Mouse (Mus musculus) small intestine, adult 2 months (tissue): ENCODE measurements around the gene Tekt5. TPM values are rescaled to one million over a fixed set of nuclear protein-coding genes. Genes with fewer than 3 reads are reported as not detected.
A peak's percentile ranks its signal among the peaks of the same experiment; 100 is the strongest.

Experiments used
- H3K27ac ChIP-seq: fragments of 200-500 bp; 2 replicates; pipeline ENCODE4 v1.5.1; 2012; ENCODE audit warnings: low read depth, low read length, control low read depth, inconsistent platforms; ENCODE audit not compliant: insufficient read depth
- H3K27me3 ChIP-seq: fragments of 200-500 bp; 2 replicates; pipeline ENCODE4 v1.6.1; 2012; ENCODE audit warnings: mild to moderate bottlenecking, moderate library complexity, low read length, inconsistent platforms; ENCODE audit not compliant: control insufficient read depth, insufficient read depth
- H3K36me3 ChIP-seq: fragments of 200-500 bp; 2 replicates; pipeline ENCODE4 v1.6.1; 2012; ENCODE audit warnings: mild to moderate bottlenecking, low read length, control low read depth, inconsistent platforms; ENCODE audit not compliant: control insufficient read depth, insufficient read depth
- H3K4me1 ChIP-seq: fragments of 200-500 bp; 2 replicates; pipeline ENCODE4 v1.6.1; 2012; ENCODE audit warnings: low read length, inconsistent platforms, mixed read lengths; ENCODE audit not compliant: control insufficient read depth, insufficient read depth, insufficient read length
- H3K4me3 ChIP-seq: fragments of 200-500 bp; 2 replicates; pipeline ENCODE4 v1.5.1; 2012; ENCODE audit warnings: low read depth, mild to moderate bottlenecking, control low read depth, inconsistent platforms, low read length, moderate library complexity
- CTCF ChIP-seq: fragments of 200-500 bp; IDR thresholded peaks from 2 replicates; pipeline ENCODE4 v1.5.1; 2012; ENCODE audit warnings: low read depth, mild to moderate bottlenecking, control low read depth, inconsistent platforms, low read length, moderate library complexity, mixed read lengths; ENCODE audit not compliant: insufficient replicate concordance, insufficient read length; ENCODE audit errors: extremely low read depth
- POLR2A ChIP-seq: fragments of 200-500 bp; IDR thresholded peaks from 2 replicates; pipeline ENCODE4 v1.6.1; 2012; ENCODE audit warnings: low read depth, mild to moderate bottlenecking, control low read depth, inconsistent platforms, low read length, moderate library complexity
- WGBS: fragments of 180-500 bp; shearing (Covaris S2); methylation state at CpG from one replicate; pipeline ENCODE4 v1.1.7; 2018; 5-methylcytosine and 5-hydroxymethylcytosine counted together
- polyA plus RNA-seq: library from polyadenylated mRNA; depleted of rRNA; stranded (reverse); fragments of >200 nt; gene quantifications from 2 replicates; pipeline ENCODE4 v1.2.3, GENCODE M21; 2012

Tekt5 gene
- polyA plus RNA-seq, 1 experiment, result 0.08 TPM

- Histone ChIP-seq H3K4me3 (no peak overlapping the region), H3K27ac (no peak overlapping the region), H3K27me3 (no peaks in the 10 kb centered on the region), H3K36me3 (no peaks in the 10 kb centered on the region), H3K4me1 (0 out of 2 replicates have a peak, but pooled peaks cover 1% of the 10 kb centered on the region)
- TF ChIP-seq POLR2A (no peak), CTCF (peak; percentile 95; the same call in 1 of the 2 replicates)
- WGBS, result 30% methylated on average over 7 of the region's 7 CpGs
Observed at GRCm38 (mm10) chr16:10399160-10399559, 3.9 kb upstream of the Tekt5 start.

- no peak for TF ChIP-seq POLR2A
- TF ChIP-seq CTCF, result no peak
- Histone ChIP-seq H3K4me3 (no peak overlapping the region), H3K27me3 (no peaks in the 10 kb centered on the region), H3K36me3 (no peaks in the 10 kb centered on the region), H3K4me1 (0 out of 2 replicates have a peak, but pooled peaks cover 1% of the 10 kb centered on the region), H3K27ac (no peak overlapping the region)
- WGBS, result 70% methylated on average over 5 of the region's 5 CpGs
Observed at GRCm38 (mm10) chr16:10398755-10399154, 3.5 kb upstream of the Tekt5 start.

DNA sequence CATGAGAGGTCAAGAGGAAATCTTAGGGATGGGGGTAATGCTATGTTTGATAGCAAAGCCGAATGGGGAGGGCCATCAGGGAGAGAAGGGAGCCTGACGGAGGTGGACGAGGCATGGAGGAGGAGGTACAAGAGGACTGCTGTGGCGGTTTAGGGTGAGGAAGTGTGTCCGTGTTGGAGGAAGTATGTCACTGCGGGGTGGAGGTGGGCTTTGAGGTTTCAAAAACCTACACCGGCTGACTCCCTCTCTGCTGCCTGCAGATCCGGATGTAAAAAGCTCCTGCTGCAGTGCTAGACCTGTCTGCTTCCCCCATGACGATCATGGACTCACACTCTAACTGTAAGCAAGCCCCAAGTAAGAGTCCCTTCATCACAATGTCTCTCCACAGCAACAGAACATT lies 2.7 kb downstream of the Tekt5 start:
- H3K36me3 ChIP-seq, result no peaks in the 10 kb centered on the region
- TF ChIP-seq CTCF (no peak), POLR2A (no peak)
- 84% methylated on average over 9 of the region's 9 CpGs for WGBS
- H3K4me1 ChIP-seq, result 0 out of 2 replicates have a peak, but pooled peaks cover 1% of the 10 kb centered on the region
- H3K4me3 ChIP-seq, result no peak overlapping the region
- H3K27ac ChIP-seq, result no peak overlapping the region
- H3K27me3 ChIP-seq, result no peaks in the 10 kb centered on the region

GRCm38 (mm10) chr16:10388634-10389365 lies 6.5 kb downstream of the Tekt5 start:
- Histone ChIP-seq H3K4me3 (no peak overlapping the region), H3K4me1 (no peaks in the 10 kb centered on the region), H3K27ac (no peak overlapping the region), H3K27me3 (no peaks in the 10 kb centered on the region), H3K36me3 (no peaks in the 10 kb centered on the region)
- WGBS, result 92% methylated on average over 6 of the region's 6 CpGs
- TF ChIP-seq CTCF (no peak), POLR2A (no peak)

- TF ChIP-seq CTCF (no peak), POLR2A (no peak)
- WGBS, result 73% methylated on average over 12 of the region's 12 CpGs
- H3K27ac ChIP-seq, result no peak overlapping the region
Observed at GRCm38 (mm10) chr16:10385261-10385660, 10.0 kb downstream of the Tekt5 start.

DNA sequence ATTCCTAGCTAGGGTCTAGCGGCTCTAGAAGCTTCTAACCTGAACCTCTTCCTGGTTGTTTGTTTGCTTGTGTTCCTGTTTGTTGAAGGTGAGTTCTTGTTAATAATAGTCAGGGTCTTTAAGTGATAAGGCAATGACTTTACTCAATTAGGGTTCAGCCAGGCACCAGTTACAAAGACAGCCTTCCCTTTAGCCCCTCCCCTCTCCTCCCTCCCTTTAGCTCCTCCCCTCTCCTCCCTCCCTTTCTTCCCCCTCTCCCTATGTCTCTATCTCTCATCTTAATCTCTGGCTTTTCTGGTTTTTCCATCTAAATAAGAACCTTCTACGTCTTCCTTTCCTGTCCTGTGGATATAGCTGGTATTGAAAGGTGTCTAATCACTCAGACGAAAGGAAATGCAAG lies 10.7 kb downstream of the Tekt5 start:
- Histone ChIP-seq H3K36me3 (no peaks in the 10 kb centered on the region), H3K4me1 (no peaks in the 10 kb centered on the region), H3K4me3 (no peak overlapping the region), H3K27me3 (no peaks in the 10 kb centered on the region), H3K27ac (no peak overlapping the region)
- TF ChIP-seq POLR2A (no peak), CTCF (no peak)
- 66% methylated on average over 3 of the region's 3 CpGs for WGBS

More at GRCm38 (mm10) chr16:10385261-10385660, 10.0 kb downstream of the Tekt5 start:
- no peaks in the 10 kb centered on the region for H3K4me1 ChIP-seq
- H3K36me3 ChIP-seq, result no peaks in the 10 kb centered on the region
- no peaks in the 10 kb centered on the region for H3K27me3 ChIP-seq
- no peak overlapping the region for H3K4me3 ChIP-seq

DNA sequence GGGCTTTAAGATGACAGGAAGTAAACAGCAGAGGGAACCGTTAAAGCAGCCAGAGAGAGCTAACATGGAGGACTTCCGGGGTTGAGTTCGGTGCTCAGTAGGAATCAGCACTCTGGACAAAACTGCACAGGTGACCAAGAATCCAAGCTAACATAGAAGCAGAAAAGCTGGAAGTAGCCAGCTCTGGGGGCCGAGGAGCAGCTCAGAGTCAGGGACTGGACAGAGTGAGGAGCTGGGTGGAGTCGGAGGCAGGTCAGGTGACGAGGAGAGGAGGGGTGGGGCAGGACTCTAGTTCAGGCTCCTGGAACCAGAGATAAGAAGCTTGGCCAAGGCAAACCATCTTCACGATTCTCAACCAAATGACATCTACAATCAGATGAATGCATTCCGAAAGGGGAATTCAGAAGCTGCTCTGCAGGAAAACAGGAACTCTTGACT lies 11.2 kb downstream of the Tekt5 start:
- no peaks in the 10 kb centered on the region for H3K36me3 ChIP-seq
- peak overlapping the region; percentile 57 for H3K4me3 ChIP-seq
- no peak for TF ChIP-seq POLR2A
- no peak for TF ChIP-seq CTCF
- no peak overlapping the region for H3K27ac ChIP-seq
- no peaks in the 10 kb centered on the region for H3K4me1 ChIP-seq
- 9% methylated on average over 8 of the region's 8 CpGs for WGBS
- H3K27me3 ChIP-seq, result no peaks in the 10 kb centered on the region
